Mouse (Mus musculus) cortical plate, adult 2 months (tissue): ENCODE results near the gene Zyx. TPM values are rescaled to one million over a fixed set of nuclear protein-coding genes. Genes with fewer than 3 reads are reported as not detected.
A peak's percentile ranks its signal among the peaks of the same experiment; 100 is the strongest.

ENCODE experiments used
- H3K27ac ChIP-seq: fragments of 200-500 bp; 2 replicates; pipeline ENCODE4 v1.5.1; 2012; ENCODE audit warnings: low read length, control low read depth, inconsistent platforms; ENCODE audit not compliant: insufficient read depth
- H3K4me1 ChIP-seq: fragments of 200-500 bp; 2 replicates; pipeline ENCODE4 v1.6.1; 2011; ENCODE audit warnings: low read length; ENCODE audit not compliant: control insufficient read depth, insufficient read depth
- H3K4me3 ChIP-seq: fragments of 200-500 bp; 2 replicates; pipeline ENCODE4 v1.5.1; 2011; ENCODE audit warnings: mild to moderate bottlenecking, low read length, control low read depth; ENCODE audit not compliant: insufficient read depth
- CTCF ChIP-seq: fragments of 200-500 bp; IDR thresholded peaks from 2 replicates; pipeline ENCODE4 v1.5.1; 2011; ENCODE audit warnings: mild to moderate bottlenecking, control low read depth, low read length; ENCODE audit not compliant: insufficient read depth; ENCODE audit errors: extremely low read depth
- POLR2A ChIP-seq: fragments of 200-500 bp; IDR thresholded peaks from 2 replicates; pipeline ENCODE4 v1.6.1; 2011; ENCODE audit warnings: mild to moderate bottlenecking, low read length, control low read depth; ENCODE audit not compliant: insufficient read depth; ENCODE audit errors: extremely low read depth
- polyA plus RNA-seq: library from polyadenylated mRNA; depleted of rRNA; stranded (reverse); fragments of >200 nt; gene quantifications from 2 replicates; pipeline ENCODE4 v1.2.3, GENCODE M21; 2012; rRNA removed

Gene Zyx
- 51.8 and 56.3 TPM in 2 replicates for polyA plus RNA-seq

- TF ChIP-seq POLR2A (peak; percentile 52; the same call in 1 of the 2 replicates), CTCF (no peak)
- Histone ChIP-seq H3K4me3 (peak within 1 kb of the TSS; percentile 81), H3K4me1 (peaks cover 13% of the 10 kb centered on the region), H3K27ac (peak within 1 kb of the TSS; percentile 75)
These were observed at the start of gene Zyx for GRCm38 (mm10) chr6:42349426-42350020. Gene Zyx, plus strand, starts transcription at chr6:42349630.

- no peak overlapping the region for H3K27ac ChIP-seq
- TF ChIP-seq POLR2A (no peak), CTCF (0 out of 2 replicates have a peak, but pooled peaks have one; percentile 6)
- no peak overlapping the region for H3K4me3 ChIP-seq
- H3K4me1 ChIP-seq: no peaks in the 10 kb centered on the region
These were observed 39.5 kb upstream of the Zyx start for GRCm38 (mm10) chr6:42309816-42310378.

DNA sequence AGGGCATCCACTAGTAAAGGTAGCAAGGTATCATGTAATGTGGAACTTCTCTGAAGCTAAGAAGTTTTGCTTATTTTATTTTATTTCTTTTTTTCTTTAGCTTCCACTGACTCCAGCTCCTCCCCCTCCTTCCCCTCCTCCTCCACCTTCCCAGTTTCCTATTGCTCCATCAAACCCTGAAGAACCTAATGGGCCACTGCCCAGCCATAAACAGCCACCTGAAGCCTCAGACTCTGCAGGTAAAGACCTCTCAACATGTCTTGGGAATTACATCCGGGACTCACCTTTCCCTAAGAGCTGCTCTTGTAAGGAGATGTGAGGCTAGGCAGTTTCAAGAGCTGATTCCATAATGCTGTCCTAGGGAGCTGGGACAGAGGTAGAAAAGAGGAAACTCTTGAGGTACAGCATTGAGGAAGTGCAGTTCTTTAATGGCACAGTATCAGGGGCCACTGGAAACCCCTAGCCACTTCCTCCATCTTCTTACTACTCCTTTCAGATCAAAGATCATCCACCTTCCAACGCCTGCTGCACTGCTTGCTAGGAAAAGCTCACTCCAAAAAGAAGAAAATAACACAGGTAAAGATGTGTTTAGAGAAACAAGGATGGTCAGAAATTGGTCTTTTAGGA lies 38.9 kb upstream of the Zyx start:
- no peak overlapping the region for H3K27ac ChIP-seq
- TF ChIP-seq CTCF (no peak), POLR2A (no peak)
- H3K4me1 ChIP-seq: no peaks in the 10 kb centered on the region
- H3K4me3 ChIP-seq: no peak overlapping the region

DNA sequence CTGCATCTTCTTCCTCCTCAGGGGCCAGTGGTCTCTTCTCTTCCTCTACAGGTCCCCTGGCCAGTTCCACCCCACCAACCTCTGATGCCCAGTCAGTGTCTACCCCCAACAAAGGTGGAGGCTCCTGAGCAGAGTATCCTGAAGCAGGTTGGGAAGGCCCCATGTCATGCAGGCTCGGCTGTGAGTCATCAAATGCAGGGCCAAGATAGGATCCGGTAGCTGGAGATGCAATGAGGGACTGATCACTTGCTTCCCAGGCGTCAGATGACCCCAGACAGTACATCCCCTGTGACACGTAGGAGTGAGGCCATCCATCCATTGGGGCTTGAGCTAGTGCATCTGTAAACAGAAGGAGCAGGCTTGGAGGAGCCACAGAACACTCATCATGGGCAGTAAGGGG lies 31.1 kb upstream of the Zyx start:
- H3K4me3 ChIP-seq: no peak overlapping the region
- peaks cover 2% of the 10 kb centered on the region; the same call in 1 of the 2 replicates for H3K4me1 ChIP-seq
- H3K27ac ChIP-seq: no peak overlapping the region
- TF ChIP-seq POLR2A: no peak
- TF ChIP-seq CTCF: no peak

DNA sequence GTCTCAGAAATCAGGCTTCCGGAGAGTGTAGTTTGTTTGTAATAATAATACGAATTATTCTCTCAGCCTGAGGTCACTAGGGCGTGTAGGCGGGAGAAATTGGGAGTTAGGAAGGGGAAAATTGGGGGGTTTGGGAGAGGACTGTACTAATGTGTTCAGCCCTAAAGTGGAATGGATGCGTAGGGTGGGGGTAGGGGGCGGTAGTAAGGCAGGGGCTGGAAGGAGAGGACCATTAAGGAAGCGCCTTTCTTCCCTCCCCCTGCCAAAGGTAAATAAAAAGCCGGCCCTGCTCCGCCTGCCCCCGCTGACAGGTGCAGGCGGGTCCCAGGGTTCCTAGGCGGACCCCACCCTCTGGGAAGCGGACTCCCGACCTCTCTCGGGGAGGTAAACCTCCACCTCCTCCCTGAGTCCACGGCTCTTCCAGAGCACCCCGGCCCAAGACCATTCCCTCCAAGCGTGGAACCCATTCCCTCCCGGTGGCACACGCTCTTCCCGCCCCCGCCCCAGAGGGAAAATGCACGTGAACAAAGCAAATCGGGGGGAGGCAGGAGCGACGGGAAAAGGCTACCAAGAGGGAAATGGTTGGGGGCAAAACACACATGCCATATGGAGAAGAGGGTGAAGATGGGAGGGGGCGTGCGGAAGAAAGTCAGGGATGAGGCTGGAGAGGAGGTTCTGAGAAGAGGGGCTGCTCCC lies 25.9 kb upstream of the Zyx start:
- Histone ChIP-seq H3K27ac (peak overlapping the region; percentile 97), H3K4me1 (no peaks in the 10 kb centered on the region; the same call in 1 of the 2 replicates), H3K4me3 (peak overlapping the region; percentile 92)
- TF ChIP-seq POLR2A (no peak), CTCF (no peak)

- H3K27ac ChIP-seq: peak overlapping the region; percentile 97
- peak overlapping the region; percentile 92 for H3K4me3 ChIP-seq
- H3K4me1 ChIP-seq: no peaks in the 10 kb centered on the region; the same call in 1 of the 2 replicates
- TF ChIP-seq CTCF (no peak), POLR2A (0 out of 2 replicates have a peak, but pooled peaks have one; percentile 15)
These were observed 25.4 kb upstream of the Zyx start for GRCm38 (mm10) chr6:42324067-42324481.

DNA sequence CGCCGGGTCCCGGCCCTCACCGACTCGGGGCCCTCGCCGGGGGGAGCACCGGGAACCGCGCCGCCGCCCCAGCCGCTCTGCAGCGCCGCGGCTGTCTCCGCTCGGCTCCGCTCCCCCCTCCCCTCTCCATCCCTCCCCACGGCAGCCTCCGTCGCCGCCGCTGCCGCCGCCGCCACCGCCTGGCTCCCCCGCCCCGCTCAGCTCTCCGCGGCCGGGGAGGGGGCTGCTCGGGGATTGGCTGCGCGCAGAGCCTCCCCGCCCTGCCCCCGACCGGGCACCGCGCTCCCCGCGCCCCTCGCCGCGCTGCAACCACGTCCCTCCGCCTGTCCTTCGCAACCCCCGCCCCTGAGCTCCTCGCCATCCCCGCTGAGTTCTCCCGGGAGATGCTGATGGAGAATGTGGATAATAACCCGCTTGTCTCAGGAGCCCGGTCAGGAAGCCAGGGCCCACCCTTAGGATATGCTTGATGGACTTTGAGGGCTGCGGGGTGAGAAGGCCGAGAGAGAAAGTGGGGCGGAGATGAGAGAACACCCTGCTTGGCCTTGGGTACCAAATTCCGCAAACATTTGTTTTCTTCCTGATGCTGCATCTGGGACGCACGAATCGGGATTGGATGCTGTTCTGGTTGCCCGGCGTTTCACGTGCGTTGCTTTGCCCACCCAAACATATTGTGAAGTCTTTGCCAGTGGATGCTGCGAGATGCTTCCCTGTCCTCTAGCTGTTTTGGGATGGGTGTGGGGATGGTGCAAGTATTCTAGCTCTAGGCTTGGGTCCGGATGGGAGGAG lies 24.8 kb upstream of the Zyx start, which contains the start of gene Fam131b:
Gene Fam131b (minus strand): TSS at position 162 of the 786 bp plus-strand sequence.
- TF ChIP-seq POLR2A (peak; percentile 48; the same call in 1 of the 2 replicates), CTCF (no peak)
- Histone ChIP-seq H3K4me1 (no peaks in the 10 kb centered on the region; the same call in 1 of the 2 replicates), H3K4me3 (peak within 1 kb of the TSS; percentile 92), H3K27ac (peak within 1 kb of the TSS; percentile 97)

DNA sequence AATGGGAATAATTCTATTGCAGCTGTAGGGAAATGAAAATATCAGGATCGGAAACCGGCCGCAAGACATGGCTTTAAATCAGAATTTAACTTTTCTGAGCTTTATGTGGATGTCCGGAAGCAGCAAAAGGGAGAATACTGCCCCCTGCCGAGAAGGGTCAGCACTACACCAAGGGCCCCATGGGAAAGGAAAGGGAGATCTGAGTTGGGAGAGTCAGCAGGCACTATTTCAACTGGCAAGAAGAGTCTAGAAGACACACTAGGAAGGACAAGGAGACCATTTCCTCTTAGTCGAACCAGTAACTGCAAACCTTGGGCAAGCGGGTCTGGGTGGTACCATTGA lies 24.2 kb upstream of the Zyx start:
- Histone ChIP-seq H3K4me1 (no peaks in the 10 kb centered on the region; the same call in 1 of the 2 replicates), H3K4me3 (peak overlapping the region; percentile 92), H3K27ac (no peak overlapping the region)
- TF ChIP-seq CTCF (peak; percentile 84), POLR2A (no peak)
